Mouse (Mus musculus) heart, postnatal 4 days (tissue): ENCODE results near the gene Cmtm5. TPM values are rescaled to one million over a fixed set of nuclear protein-coding genes. Genes with fewer than 3 reads are reported as not detected.
A peak's percentile ranks its signal among the peaks of the same experiment; 100 is the strongest.

Source experiments
- DNase-seq: peaks from one replicate; pipeline ENCODE4 v3.0.0; 2021
- total RNA-seq, 2 experiments: library from RNA; stranded (reverse); gene quantifications; 2 replicates each; pipeline ENCODE4 v1.2.3; 2021

The Cmtm5 gene
- total RNA-seq, 2 experiments from 2014 or later = 0.33 TPM; not detected in 1

DNA sequence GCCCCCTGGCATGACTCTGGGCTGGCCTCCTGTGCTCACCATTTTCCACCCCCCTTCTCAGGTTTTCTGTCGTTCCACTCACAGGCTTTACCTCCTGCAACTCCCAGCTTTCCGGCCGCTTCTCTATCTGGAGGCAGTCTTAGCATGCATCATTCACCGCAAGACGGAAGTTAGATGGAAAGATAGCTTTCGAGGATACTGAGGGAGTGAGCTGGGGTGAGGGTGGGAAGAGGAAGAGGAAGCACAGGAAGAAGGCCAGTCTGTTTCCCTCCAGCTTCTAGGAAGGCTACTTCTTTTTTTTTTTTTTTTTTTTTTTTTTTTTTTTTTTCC, 735 bp downstream of the Cmtm5 start:
- DNase-seq = no peak

DNA sequence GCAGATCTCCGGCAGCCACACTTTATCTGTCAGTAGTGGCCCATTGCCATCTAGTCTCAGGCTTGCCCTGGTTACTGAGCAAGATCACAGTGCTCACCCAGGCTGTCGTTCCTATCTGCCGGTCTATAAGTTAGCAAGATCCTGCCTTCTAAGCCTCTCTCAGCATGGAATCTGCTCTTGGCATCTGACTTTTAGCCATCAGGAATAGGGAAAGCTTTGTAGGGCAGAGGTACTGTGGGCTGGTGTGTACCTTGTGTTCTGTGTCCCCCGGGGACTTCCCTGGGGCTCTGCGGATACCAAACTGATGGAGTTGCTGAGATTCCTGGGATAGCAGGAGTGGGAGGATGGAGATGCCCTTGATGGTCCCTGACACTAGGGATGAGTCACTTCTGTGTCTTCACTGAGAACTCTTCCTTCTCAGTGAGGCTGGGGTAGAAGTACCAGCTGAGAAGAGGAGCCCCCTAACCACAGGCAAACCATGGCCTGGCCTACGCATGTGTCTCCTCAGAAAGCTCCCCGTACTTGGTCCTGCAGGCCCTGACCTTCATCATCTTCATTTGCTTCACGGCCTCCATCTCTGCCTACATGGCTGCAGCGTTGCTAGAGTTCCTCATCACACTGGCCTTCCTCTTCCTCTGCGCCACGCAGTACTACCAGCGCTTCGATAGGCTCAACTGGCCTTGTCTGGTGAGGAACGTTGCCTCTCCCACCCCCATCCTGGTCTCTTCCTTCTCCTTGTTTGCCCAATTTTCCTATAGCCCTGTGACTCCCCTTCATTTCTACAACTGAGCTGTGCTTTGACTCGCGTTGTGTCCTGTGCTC, 1.5 kb downstream of the Cmtm5 start:
- peak; percentile 62 for DNase-seq

DNA sequence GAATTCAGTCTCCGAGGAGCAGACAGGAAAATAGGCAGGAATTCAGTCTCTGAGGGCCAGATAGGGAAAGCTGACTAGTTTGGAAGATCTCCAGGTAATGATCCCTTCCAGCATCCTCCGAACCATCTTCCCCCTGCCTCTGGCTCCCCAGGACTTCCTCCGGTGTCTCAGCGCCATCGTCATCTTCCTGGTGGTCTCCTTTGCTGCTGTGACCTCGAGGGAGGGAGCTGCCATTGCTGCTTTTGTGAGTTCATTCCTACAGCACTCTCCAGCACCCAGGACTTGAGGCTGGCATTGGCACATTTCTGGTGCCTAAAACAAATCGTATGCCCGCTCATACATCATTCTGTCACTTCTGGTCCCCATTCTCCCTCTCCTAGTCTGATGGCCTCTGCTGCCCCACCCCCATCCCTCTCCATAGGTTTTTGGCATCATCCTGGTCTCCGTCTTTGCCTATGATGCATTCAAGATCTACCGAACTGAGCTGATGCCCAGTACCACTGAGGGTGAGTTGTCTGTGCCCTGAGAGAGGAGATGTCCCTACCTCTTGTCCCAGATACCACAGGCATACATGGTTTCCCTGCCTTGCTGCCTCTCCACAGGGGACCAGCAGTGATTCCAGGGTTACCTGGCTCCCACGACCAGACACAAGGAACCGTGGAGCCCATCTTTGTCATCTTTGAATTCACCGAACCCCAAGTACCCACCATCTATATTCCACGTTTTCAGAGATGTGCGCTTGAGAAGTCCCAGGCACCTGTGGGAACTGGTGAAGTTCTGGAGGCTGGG, 2.6 kb downstream of the Cmtm5 start:
- DNase-seq = peak; percentile 74

DNA sequence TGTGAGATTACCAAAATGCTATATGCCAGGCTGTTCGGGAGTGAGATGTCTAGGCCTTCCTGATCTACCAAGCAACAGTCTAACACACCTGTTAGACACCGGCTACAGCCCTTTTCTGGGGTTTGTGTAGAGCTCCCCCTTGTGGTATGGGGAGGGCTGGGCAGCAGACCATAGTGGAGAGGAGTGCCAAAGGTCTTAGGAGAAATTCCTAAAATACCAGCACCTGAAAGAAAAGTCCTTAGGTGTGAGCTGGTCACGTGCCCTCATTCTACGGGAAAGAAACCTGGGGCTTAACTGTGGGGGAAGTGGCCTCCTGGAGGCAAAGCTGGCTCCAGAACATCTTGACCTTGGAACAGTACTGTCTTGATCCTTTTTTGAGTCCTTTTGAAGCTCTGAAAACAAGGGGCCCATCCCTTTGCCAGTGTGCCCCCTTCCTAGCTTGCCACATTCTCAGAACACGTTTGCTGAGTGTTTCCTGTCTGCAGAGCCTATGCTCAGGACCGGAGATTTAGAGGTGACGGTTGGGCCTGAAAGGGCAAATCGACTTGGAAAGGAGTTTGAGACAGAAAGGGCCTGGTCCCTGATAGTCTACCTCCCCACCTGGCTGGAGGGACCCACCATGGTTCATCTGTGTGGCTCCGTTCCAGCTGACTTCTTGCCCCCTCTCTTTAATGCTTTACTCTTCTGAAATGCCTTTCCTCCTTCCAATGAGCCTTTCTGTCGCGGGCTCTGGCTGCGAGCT, 3.5 kb downstream of the Cmtm5 start:
- peak; percentile 84 for DNase-seq

DNA sequence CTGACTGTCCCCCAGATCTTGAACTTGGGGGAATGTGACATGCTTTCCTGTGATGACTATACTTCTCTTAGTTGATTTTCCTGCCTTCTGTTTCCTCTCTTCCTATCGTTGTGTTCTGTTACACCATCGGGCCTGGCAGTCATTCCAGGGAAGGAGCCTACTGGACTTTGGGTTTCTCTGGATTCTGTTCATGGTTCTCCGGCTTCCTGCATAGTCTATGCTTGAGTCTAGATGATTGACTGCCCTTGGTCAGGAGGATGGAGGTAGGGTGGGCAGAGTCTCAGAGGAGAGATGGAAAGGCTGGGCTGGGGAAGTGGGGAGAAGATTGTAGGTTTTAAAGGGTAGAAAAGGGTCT, 4.1 kb downstream of the Cmtm5 start:
- DNase-seq = no peak

DNA sequence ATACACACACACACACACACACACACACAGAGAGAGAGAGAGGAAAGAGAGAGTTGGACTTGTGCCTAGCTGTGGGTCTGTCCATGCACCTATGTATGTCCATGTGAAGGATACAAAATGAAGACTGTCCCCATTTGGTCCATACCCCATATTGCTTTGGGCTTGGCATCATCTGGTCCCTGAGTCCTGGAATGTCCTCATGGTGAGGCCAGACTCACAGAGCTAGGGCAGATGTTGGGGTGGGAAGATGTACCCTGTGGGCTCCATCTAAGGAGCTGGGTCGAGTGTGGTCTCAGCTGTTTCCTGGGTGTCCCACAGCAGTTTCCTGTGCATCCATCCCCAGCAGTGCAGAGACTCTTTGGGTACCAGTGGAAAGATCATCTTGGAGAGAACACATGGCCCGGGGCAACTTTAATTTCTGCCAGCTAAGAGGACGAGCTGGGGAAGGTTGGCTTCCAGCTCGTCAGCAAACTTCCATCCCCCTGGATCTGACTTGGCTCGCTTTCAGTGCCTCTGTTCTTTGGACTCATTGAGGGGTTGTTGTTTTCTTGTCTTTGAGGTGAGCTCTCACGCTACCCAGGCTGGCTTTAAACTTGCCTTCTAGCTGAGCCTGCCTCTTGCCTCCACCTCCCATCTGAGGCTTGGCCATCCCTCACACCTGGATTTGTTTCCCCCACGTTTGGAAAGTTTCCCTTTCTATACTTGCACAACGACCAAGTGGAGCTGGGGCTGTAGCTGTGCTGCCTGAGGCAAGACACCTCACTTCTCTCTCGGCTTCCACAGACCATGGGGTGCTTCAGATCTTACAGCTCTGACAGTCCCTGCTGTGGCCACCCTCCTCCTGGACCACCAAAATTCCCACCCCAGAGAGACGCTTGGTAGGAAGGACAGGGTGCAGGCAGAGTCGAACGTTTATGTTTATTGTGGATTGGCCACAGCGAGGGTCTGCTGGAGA, 5.2 kb downstream of the Cmtm5 start:
- peak; percentile 35 for DNase-seq

DNA sequence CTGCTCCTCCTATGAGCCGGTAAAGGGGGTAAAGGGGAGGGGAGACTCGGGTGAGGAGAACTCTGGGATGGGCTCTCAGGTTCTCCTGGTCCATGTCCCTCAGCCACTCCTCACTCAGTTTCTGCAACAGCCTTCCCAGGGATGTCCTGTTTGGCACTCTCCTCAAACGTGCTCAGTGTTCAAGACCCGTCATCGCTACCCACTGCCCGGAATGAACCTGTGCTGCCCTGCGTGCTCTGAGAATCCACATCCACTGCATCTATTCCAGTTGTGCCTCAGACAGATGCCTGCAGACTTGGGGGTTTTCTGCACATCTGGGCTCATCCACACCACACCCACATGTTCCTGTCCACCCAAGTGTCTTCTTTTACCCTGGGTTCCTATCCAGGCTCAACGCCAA, 6.4 kb downstream of the Cmtm5 start:
- DNase-seq = peak; percentile 28

DNA sequence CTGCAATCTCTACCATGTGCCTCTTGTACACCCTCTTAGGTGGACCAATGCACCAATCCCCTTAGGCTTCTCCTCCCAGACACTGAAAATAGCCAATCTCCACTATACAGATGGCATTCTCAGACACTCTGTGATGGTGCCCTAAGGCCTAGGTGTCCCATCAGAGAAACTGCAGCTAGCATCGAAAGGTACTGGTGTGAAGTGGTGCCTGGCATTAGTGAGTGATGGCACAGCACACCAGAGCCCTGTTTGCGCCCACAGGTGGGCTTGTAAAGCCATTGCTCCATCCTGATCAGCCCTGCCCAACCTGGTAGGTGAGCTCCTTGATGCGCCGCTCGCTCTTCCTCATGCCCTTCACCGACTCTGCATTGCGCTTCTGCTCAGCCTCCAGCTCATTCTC, 7.9 kb downstream of the Cmtm5 start:
- DNase-seq = peak; percentile 13

DNA sequence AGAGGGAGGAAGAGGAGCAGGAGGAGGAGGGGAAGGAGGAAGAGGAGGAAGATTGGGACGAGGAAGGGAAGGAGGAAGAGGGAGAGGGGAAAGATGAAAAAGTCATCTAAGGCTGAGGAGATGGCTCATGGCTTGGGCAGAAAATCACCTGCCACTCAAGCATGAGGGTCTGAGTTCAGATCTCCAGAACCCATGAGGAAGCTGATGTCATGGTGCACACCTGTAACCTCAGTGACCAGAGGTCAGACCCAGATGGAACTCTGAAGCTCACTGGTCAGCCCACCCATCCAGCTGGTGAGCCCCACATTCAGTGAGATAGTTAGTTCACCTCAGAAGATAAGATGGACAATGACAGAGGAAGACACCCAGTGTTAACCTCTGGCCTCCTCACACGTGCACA, 8.9 kb downstream of the Cmtm5 start:
- peak; percentile 27 for DNase-seq

DNA sequence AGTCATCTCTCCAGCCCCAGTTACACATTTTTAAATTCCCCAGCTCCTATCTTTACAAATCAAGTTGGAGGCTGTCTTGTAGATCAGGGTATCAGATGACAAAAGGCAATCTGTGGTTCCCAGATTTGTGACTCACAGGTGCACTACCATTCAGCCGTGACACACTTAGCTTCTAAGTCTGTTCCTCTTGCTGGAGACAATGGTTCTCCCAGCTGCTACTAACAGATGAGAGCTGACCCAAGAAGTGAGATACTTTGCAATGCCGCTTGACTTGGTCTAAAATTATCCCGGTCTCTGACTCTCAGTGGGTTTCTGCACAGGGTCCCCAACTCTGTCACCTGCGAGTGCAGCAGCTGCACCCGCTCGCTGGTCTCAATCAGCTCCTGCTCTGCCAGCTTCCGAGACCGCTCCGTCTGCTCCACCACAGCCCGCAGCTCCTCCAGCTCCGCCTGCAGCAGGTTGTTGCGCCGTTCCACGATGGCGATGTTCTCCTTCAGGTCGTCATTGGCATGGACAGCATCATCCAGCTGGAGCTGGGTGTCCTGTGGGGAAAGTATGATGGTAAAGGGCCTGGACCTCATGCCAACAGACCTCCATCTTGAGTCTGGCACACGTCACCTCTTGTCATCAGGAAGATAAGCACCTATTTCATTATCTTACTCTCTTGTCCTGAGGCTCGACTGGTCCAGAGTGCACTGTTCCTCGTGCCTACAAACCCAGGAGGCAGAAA, 10.1 kb downstream of the Cmtm5 start:
- peak; percentile 37 for DNase-seq

DNA sequence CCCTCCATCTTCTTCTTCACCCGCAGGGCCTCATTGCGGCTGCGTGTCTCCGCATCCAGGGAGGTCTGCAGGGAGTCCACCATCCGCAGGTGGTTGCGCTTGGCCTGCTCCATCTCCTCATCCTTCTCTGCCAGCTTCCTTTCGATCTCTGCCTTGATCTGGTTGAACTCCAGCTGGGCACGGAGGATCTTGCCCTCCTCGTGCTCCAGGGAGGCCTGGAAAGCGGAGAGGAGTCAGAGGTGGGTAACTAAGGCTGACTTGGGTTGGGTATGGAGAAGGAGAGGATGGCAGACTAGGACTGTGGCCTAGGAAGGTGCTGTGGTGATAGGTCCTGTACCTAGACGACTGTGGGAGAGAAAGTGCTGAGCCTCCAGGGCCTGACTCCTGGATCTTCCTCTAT, 10.9 kb downstream of the Cmtm5 start:
- peak; percentile 25 for DNase-seq

DNA sequence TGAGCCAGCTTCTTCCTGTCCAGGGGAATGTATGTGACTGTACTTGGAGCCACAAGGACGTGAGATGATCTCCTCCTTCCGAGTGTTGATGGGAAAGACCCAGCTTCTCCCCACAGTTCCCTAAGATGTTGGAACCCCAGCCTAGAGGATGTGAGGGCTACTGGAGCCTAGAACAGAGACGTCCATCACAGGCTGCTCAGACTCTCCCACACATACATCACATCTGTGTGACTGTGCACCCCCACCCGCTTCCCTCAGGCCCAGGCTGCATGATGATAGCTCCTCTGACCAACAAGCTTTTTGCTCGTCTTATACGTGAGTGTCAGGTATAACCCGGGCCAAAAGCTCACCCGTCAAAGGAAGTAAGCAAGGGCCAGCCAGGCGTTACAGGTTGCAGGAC, 12.7 kb downstream of the Cmtm5 start:
- no peak for DNase-seq

DNA sequence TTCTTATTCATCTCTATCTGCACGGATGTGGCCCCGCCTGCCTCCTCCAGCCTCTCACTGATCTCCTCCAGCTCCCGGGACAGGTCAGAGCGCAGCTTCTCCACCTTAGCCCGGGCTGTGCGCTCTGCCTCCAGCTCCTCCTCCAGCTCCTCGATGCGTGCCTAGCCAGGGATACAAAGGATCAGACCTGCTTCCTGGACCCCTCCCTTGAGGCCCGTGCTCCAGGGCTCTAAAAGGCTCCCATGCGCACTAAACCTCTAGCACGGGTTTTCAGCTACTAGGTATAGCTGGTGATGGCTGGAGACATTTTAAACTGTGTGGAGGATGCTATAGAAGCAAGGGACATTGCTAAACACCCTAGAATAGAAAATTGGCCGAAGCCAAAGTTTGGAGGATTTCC, 14.4 kb downstream of the Cmtm5 start:
- DNase-seq = no peak

DNA sequence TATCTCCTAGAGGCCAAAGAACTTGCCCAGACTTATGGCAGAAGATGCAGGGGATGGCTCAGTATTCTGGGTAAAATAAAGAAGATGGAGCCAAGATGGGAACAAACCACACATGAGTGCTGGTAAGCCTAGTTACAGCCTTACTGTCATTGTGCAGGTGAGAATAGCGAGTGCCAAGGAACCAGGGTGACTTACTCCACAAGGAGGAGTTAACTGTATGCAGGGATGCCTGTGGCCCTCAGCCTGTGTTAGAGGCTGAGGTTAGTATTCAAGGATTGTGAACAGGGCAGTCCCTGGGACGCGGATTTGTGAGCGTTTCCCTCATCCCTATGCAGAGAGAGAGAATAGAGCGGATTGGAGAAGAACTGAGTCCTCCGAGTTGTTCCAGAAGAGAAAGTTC, 15.5 kb downstream of the Cmtm5 start:
- DNase-seq = no peak

DNA sequence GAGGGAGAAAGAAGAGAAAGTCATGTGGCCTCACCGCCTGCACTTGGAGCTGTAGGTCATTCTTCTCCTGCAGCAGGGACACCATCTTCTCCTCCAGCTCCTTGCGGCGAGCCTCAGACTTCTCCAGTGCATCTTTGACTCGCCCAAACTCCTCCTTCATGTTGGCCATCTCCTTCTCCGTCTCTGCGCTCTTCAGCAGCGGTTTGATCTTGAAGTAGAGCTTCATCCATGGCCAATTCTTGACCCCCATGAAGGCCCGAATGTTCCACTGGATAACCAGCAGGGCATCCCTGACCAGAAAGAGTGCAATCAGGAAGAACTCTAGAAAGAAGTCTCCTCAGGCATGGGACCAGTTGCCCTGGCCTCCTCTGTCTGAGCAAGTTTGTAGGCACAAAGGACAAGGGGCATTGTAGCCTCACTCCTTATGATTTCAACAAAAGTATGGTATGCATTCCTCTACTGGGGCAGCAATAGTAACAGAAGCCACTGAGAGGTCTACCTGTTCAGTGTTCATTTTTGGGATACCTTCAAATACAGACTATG, 17.7 kb downstream of the Cmtm5 start:
- no peak for DNase-seq

DNA sequence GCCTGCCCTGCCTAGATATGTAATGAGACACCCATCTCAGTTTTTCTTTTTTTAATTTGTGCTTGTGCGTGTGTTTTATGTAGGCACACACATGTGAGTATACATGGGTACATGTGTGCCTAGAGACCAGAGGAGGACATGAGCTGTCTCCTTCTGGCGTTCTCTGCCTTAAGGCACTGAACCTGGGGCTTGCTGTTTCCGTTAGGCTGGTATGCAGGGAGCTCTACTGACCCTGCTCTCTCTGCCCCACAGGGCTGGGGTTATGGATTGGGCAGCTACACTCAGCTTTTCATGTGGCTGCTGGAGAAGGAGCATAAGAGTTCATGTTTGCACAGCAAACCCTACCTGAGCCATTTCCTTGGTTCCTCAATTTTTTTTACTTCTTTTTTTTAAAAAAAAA, 18.4 kb downstream of the Cmtm5 start:
- DNase-seq = no peak

DNA sequence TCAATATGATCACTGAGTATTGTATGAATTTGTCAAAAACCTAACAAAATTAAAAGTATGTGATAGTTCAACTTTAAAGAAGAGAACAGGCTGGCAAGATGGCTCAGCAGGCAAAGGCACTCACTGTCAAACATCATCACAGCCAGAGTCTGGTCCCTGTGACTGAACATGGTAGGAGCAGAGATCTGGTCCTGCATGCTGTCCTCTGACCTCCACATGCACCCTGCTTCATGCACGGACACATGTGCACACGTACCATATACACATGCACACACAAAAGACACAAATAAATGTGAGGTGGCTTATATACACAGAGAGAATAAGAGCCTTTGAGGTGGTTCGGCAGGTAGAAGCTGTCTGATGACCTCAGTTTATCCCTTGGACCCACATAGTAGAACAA, 19.4 kb downstream of the Cmtm5 start:
- no peak for DNase-seq

DNA sequence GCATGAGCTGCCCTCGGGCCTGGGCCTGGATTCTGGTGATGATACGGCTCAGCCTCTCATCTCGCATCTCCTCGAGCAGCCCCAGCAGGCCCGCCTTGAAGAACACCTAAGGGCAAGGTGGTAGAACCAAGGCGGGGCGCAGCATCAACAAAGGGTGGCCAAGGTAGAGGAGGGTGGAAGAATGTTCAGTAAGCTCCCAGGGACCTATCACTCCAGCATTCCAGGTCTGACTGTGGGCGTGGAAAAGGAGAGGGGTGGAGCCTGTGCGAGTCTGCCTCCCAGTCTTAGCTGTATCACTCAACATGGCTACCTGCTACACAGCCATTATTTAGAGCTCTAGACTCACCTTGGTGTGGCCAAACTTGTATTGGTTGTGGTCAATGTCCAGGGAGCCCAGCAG, 20.5 kb downstream of the Cmtm5 start:
- peak; percentile 54 for DNase-seq

DNA sequence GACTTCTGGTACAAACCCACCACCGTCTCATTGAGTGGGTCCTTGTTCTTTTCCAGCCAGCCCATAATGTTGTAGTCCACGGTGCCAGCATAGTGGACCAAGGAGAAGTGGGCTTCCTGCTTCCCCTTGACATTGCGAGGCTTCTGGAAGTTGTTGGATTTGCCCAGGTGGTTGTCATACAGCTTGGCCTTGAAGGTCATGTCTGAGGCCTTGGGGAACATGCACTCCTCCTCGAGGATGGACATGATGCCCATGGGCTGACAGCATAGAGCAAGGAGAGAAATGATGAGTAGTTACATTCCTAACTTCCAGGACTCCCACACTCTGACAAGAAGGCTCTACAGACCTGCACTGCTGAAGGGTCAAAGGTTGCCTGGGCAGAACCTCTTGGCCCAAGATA, 22.4 kb downstream of the Cmtm5 start:
- no peak for DNase-seq

DNA sequence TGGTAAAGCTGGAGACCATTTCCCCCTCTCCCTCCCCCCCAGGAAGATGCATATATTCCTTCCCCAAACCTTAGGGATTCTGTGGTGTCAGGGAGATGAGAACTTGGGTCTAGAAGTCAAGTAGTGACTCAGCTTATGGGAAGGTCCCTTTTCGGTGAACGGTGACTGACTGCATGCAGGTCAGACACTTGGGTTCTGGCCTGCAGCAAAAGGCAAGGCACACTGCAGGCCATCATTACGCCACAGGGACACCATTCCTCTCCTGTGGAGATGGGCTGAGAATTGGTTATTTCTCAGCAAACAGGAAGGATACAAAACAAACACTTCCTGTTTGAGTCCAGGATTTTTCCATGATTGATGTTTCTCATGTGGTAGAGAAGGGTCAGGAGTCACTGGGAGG, 23.1 kb downstream of the Cmtm5 start:
- no peak for DNase-seq
